Mouse (Mus musculus): ENCODE results near the gene Rps23. TPM values are rescaled to one million over a fixed set of nuclear protein-coding genes. Genes with fewer than 3 reads are reported as not detected.

Rps23 gene
- total and polyA plus RNA-seq, 2 experiments = 76.5 to 309 TPM

GRCm38 (mm10) chr13:90894819-90895218 lies 27.9 kb upstream of the Rps23 start:
- no peak overlapping the region for H3K27ac ChIP-seq (replicated peaks; ENCODE audit: insufficient read depth, low read depth, low read length)
- 93% methylated on average over 4 of the region's 4 CpGs for WGBS
- H3K4me3 ChIP-seq (ENCODE audit: insufficient read depth, low read depth, low read length) = no peak overlapping the region

DNA sequence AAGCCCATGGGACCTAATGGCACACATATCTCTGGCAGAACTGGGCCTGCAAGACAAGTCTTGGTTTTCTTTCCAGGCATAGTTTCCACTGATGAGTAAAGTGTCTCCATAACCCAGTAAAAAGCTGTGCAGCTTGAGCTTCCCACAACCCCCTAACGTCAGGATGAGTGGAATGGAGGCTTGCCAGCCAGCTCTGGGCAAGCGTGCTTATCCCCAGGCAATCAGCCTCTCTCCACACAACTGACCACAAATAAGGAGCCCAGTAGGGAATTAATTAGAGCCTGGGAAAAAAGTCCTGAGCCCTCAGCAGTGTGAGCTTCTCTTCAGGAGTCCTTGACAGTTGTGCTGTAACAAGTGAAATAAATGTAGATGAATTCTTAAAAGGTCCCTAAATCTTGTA lies 26.7 kb upstream of the Rps23 start:
- WGBS = 81% methylated on average over 2 of the region's 2 CpGs
- no peaks in the 10 kb centered on the region for H3K36me3 ChIP-seq (ENCODE audit: control insufficient read depth, insufficient read depth, low read length)
- DNase-seq (ENCODE audit: extremely low read depth, low read depth, low spot score) = no peak
- H3K4me3 ChIP-seq (ENCODE audit: insufficient read depth, low read depth, low read length) = no peak overlapping the region
- H3K27ac ChIP-seq (replicated peaks; ENCODE audit: insufficient read depth, low read depth, low read length) = no peak overlapping the region
- no peaks in the 10 kb centered on the region for H3K79me2 ChIP-seq (ENCODE audit: control insufficient read depth, insufficient read depth, low read length)
- TF ChIP-seq CTCF (IDR thresholded peaks at IDR 0.05; ENCODE audit: low read depth, low read length) = no peak
- no peak for TF ChIP-seq POLR2A (IDR thresholded peaks at IDR 0.05; ENCODE audit: extremely low read depth, insufficient read depth, low read length)
- no peak overlapping the region for H3K9ac ChIP-seq (ENCODE audit: low read depth, low read length)
- no peaks in the 10 kb centered on the region for H3K27me3 ChIP-seq (ENCODE audit: control insufficient read depth, insufficient read depth, low read length)
- H3K4me1 ChIP-seq (ENCODE audit: control insufficient read depth, insufficient read depth, low read length) = peaks cover 2% of the 10 kb centered on the region; the same call in 1 of the 2 replicates

More at GRCm38 (mm10) chr13:90894819-90895218, 27.9 kb upstream of the Rps23 start:
- Histone ChIP-seq H3K79me2 (ENCODE audit: control insufficient read depth, insufficient read depth, low read length) (no peaks in the 10 kb centered on the region), H3K4me1 (ENCODE audit: control insufficient read depth, insufficient read depth, low read length) (peaks cover 2% of the 10 kb centered on the region; the same call in 1 of the 2 replicates), H3K27me3 (ENCODE audit: control insufficient read depth, insufficient read depth, low read length) (no peaks in the 10 kb centered on the region), H3K36me3 (ENCODE audit: control insufficient read depth, insufficient read depth, low read length) (no peaks in the 10 kb centered on the region), H3K9ac (ENCODE audit: low read depth, low read length) (no peak overlapping the region)
- DNase-seq (ENCODE audit: extremely low read depth, low read depth, low spot score) = no peak
- no peak for TF ChIP-seq CTCF (IDR thresholded peaks at IDR 0.05; ENCODE audit: low read depth, low read length)
- no peak for TF ChIP-seq POLR2A (IDR thresholded peaks at IDR 0.05; ENCODE audit: extremely low read depth, insufficient read depth, low read length)

DNA sequence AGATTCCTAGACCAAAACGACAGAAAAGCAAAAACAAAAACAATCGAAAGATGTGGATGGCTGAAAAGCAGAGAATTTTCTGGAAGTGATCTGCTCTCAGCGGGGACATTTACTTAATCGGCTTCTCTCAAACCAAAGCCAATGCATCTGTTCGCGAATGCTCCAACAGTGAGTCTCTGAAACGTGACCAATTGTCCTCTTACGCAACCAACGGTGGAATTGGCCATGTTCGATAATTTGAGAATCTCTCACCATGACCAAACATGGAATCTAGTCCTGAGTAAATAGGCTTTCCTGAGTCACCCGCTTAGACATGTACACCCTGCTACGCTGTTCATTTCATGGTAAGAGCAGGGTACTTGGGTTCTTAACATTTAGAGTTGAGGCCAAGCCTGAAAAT lies 25.9 kb upstream of the Rps23 start:
- TF ChIP-seq POLR2A (IDR thresholded peaks at IDR 0.05; ENCODE audit: extremely low read depth, insufficient read depth, low read length) (no peak), CTCF (IDR thresholded peaks at IDR 0.05; ENCODE audit: low read depth, low read length) (no peak)
- peak; percentile 94 for DNase-seq (ENCODE audit: extremely low read depth, low read depth, low spot score)
- Histone ChIP-seq H3K79me2 (ENCODE audit: control insufficient read depth, insufficient read depth, low read length) (no peaks in the 10 kb centered on the region), H3K36me3 (ENCODE audit: control insufficient read depth, insufficient read depth, low read length) (no peaks in the 10 kb centered on the region), H3K4me3 (ENCODE audit: insufficient read depth, low read depth, low read length) (no peak overlapping the region), H3K9ac (ENCODE audit: low read depth, low read length) (no peak overlapping the region), H3K27me3 (ENCODE audit: control insufficient read depth, insufficient read depth, low read length) (no peaks in the 10 kb centered on the region), H3K4me1 (ENCODE audit: control insufficient read depth, insufficient read depth, low read length) (peaks cover 2% of the 10 kb centered on the region; the same call in 1 of the 2 replicates), H3K27ac (replicated peaks; ENCODE audit: insufficient read depth, low read depth, low read length) (no peak overlapping the region)
- WGBS = 33% methylated on average over 12 of the region's 12 CpGs

GRCm38 (mm10) chr13:90905176-90905575 lies 17.6 kb upstream of the Rps23 start, which contains the start of gene Atp6ap1l:
Gene Atp6ap1l (minus strand): TSS chr13:90905355.
- Histone ChIP-seq H3K27ac (replicated peaks; ENCODE audit: insufficient read depth, low read depth, low read length) (no peak within 1 kb of the TSS), H3K27me3 (ENCODE audit: control insufficient read depth, insufficient read depth, low read length) (no peaks in the 10 kb centered on the region), H3K4me3 (ENCODE audit: insufficient read depth, low read depth, low read length) (no peak within 1 kb of the TSS), H3K9ac (ENCODE audit: low read depth, low read length) (no peak within 1 kb of the TSS), H3K4me1 (ENCODE audit: control insufficient read depth, insufficient read depth, low read length) (no peaks in the 10 kb centered on the region), H3K36me3 (ENCODE audit: control insufficient read depth, insufficient read depth, low read length) (no peaks in the 10 kb centered on the region), H3K79me2 (ENCODE audit: control insufficient read depth, insufficient read depth, low read length) (no peaks in the 10 kb centered on the region)
- TF ChIP-seq POLR2A (IDR thresholded peaks at IDR 0.05; ENCODE audit: extremely low read depth, insufficient read depth, low read length) = no peak
- no peak for TF ChIP-seq CTCF (IDR thresholded peaks at IDR 0.05; ENCODE audit: low read depth, low read length)
- 94% methylated on average over 5 of the region's 5 CpGs for WGBS
- DNase-seq (ENCODE audit: extremely low read depth, low read depth, low spot score) = no peak

DNA sequence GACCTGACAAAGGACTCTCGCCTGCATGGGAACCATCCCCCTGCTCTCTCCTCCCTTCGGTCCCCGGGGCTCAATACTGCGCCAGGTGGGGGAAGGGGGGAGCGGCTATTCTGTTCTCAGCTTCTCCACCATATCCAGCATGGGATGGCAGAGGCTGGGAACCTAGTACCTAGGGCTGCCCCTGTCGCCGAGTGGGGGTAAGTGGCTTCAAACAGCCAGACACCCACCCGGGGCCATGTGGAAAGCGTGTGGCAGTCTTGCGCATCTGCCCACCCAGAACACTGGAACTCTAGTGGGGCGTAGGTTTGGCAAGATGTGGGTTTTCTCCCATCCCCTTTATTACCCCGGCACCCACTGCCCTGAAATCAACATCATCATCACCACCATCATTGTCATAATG lies 15.4 kb upstream of the Rps23 start:
- no peak overlapping the region for H3K9ac ChIP-seq (ENCODE audit: low read depth, low read length)
- no peak for TF ChIP-seq POLR2A (IDR thresholded peaks at IDR 0.05; ENCODE audit: extremely low read depth, insufficient read depth, low read length)
- no peak for TF ChIP-seq CTCF (IDR thresholded peaks at IDR 0.05; ENCODE audit: low read depth, low read length)
- no peaks in the 10 kb centered on the region for H3K79me2 ChIP-seq (ENCODE audit: control insufficient read depth, insufficient read depth, low read length)
- no peaks in the 10 kb centered on the region for H3K27me3 ChIP-seq (ENCODE audit: control insufficient read depth, insufficient read depth, low read length)
- H3K36me3 ChIP-seq (ENCODE audit: control insufficient read depth, insufficient read depth, low read length) = no peaks in the 10 kb centered on the region
- no peak overlapping the region for H3K27ac ChIP-seq (replicated peaks; ENCODE audit: insufficient read depth, low read depth, low read length)
- no peak overlapping the region for H3K4me3 ChIP-seq (ENCODE audit: insufficient read depth, low read depth, low read length)
- WGBS = 92% methylated on average over 12 of the region's 12 CpGs
- no peaks in the 10 kb centered on the region for H3K4me1 ChIP-seq (ENCODE audit: control insufficient read depth, insufficient read depth, low read length)
- no peak for DNase-seq (ENCODE audit: extremely low read depth, low read depth, low spot score)

DNA sequence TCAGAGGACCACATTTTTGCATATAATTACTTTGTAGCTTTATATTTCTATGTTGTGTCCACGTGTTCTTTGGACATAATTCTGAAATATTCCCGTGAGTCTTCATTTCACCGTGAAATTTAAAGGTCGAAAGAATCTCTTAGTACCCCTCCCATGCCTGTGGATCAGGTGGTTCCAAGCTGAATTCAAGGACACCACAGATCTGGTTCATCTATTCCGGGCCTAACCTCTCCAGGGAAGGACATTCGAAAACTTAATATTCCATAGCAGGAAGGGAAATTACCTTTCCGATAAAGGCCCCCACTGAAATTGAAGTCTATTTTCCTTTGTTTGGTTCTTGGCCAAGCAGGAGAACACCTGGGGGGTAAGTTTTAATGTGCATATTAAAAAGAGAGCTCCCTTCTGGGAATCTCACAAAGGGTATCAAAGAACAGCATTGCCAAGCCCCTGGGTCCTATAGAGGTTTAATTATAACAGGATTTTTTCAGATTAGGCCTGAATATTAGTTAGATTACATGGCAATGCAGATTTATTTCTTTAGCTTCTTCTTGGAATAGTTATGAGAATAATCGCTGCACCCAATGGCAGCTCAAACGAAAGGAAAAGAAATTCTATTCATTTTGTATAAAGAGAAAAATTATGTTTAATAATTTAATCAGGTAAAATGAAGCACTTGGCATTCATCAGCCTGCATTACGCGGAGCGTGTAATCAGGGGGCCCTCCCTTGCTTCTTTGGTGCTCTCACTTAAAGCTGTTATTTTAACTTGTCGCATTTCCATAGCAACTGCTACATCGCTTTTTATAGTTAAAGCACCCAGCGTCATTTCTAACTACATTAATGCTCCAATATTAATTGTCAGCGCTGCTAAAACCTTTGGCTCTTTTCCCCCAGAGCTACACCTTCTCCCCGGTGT lies 9.7 kb upstream of the Rps23 start:
- no peaks in the 10 kb centered on the region for H3K4me1 ChIP-seq (ENCODE audit: control insufficient read depth, insufficient read depth, low read length)
- H3K79me2 ChIP-seq (ENCODE audit: control insufficient read depth, insufficient read depth, low read length) = no peaks in the 10 kb centered on the region
- no peak for DNase-seq (ENCODE audit: extremely low read depth, low read depth, low spot score)
- 86% methylated on average over 17 of the region's 17 CpGs for WGBS
- no peaks in the 10 kb centered on the region for H3K36me3 ChIP-seq (ENCODE audit: control insufficient read depth, insufficient read depth, low read length)
- H3K4me3 ChIP-seq (ENCODE audit: insufficient read depth, low read depth, low read length) = no peak overlapping the region
- TF ChIP-seq POLR2A (IDR thresholded peaks at IDR 0.05; ENCODE audit: extremely low read depth, insufficient read depth, low read length) (no peak), CTCF (IDR thresholded peaks at IDR 0.05; ENCODE audit: low read depth, low read length) (no peak)
- no peak overlapping the region for H3K27ac ChIP-seq (replicated peaks; ENCODE audit: insufficient read depth, low read depth, low read length)
- H3K9ac ChIP-seq (ENCODE audit: low read depth, low read length) = no peak overlapping the region
- H3K27me3 ChIP-seq (ENCODE audit: control insufficient read depth, insufficient read depth, low read length) = no peaks in the 10 kb centered on the region
